Mouse (Mus musculus) kidney, postnatal 0 days (tissue): ENCODE results near the gene Camkv. TPM values are rescaled to one million over a fixed set of nuclear protein-coding genes. Genes with fewer than 3 reads are reported as not detected.

Source experiments
- ATAC-seq: fragments of 200-750 bp; cut with Nextera tagmentation; replicated peaks from 2 replicates; pipeline ENCODE4 v1.8.0; 2017; ENCODE audit warnings: low read depth, moderate number of reproducible peaks, moderate TSS enrichment, moderate library complexity; ENCODE audit not compliant: low FRiP score
- DNase-seq: peaks from one replicate; pipeline ENCODE4 v3.0.0-alpha.2; 2016; ENCODE audit warnings: low spot score
- H3K27ac ChIP-seq: fragments of 300-500 bp; sonication (generic); 2 replicates; pipeline ENCODE4 v1.5.1; 2014; ENCODE audit warnings: mild to moderate bottlenecking
- H3K27me3 ChIP-seq: fragments of 300-500 bp; sonication (generic); 2 replicates; pipeline ENCODE4 v1.6.1; 2014; ENCODE audit warnings: low read length, mixed read lengths; ENCODE audit not compliant: insufficient read depth
- H3K36me3 ChIP-seq: fragments of 300-500 bp; sonication (generic); 2 replicates; pipeline ENCODE4 v1.6.1; 2014; ENCODE audit warnings: low read length, mixed read lengths; ENCODE audit not compliant: insufficient read depth
- H3K4me1 ChIP-seq: fragments of 300-500 bp; sonication (generic); replicated peaks from 2 replicates; pipeline ENCODE4 v1.6.1; 2014; ENCODE audit warnings: antibody characterized with exemption, low read length, mixed read lengths; ENCODE audit not compliant: insufficient read depth
- H3K4me2 ChIP-seq: fragments of 300-500 bp; sonication (generic); 2 replicates; pipeline ENCODE4 v1.6.1; 2014; ENCODE audit warnings: mild to moderate bottlenecking, low read length, moderate library complexity, mixed read lengths
- H3K4me3 ChIP-seq: fragments of 300-500 bp; sonication (generic); replicated peaks from 2 replicates; pipeline ENCODE4 v1.5.1; 2014; ENCODE audit warnings: low read depth, low read length
- H3K9ac ChIP-seq: fragments of 300-500 bp; sonication (generic); 2 replicates; pipeline ENCODE4 v1.6.1; 2014; ENCODE audit warnings: low read depth, low read length
- H3K9me3 ChIP-seq: fragments of 300-500 bp; sonication (generic); replicated peaks from 2 replicates; pipeline ENCODE4 v1.6.1; 2016; ENCODE audit warnings: low read length, inconsistent platforms, mixed read lengths
- CTCF ChIP-seq: IDR thresholded peaks from 2 replicates; pipeline ENCODE4 v1.5.1; 2016; ENCODE audit warnings: antibody characterized with exemption, low read depth, mild to moderate bottlenecking, moderate library complexity
- WGBS: fragments of 180-500 bp; shearing (Covaris S2); extraction: QIAGEN DNeasy Blood & Tissue Kit; methylation state at CpG from one replicate; pipeline ENCODE4 v1.1.7; 2014; 5-methylcytosine and 5-hydroxymethylcytosine counted together
- polyA plus RNA-seq: library from polyadenylated mRNA; unstranded; fragments of >200 nt; fragmentation: Nextera tagmentation; extraction: Ambion mirVana; gene quantifications from 2 replicates; pipeline ENCODE4 v1.2.1, GENCODE M21; 2015

Camkv gene
- polyA plus RNA-seq, 1 experiment from 2014 or later, result 0.95 TPM

DNA sequence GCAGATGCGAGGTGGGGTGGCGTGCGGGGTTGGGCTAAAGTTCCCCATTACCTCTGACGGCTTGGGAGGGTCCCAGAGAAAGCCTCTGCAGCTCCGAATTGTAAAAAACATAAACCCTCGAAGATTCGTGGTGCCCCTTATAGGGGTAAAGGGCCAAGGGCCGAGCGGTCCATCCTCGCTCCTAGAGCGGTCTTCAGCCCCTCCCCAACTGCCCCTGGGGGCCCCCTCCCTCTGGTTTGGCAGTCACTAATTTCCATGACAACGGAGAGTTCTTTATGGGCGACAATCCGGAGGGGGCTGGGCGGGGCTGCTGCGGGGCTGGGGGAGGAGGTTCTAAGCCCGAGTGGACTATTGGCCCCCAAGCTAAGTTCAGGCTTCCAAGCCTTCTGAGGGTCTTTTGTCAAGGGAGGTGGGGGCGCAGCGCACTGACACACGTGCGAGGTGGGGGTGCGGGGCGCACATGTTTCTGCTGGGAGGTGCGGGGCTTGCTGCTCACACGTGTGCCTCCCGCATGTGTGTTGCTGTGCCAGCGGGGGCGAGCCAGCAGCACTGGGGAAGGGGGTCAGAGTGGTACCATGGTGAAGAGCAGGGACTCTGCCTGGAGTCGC lies 845 bp downstream of the Camkv start:
- peak overlapping the region; percentile 38 for H3K4me3 ChIP-seq
- no peaks in the 10 kb centered on the region for H3K27me3 ChIP-seq
- peak overlapping the region; percentile 53 for H3K9ac ChIP-seq
- H3K36me3 ChIP-seq, result no peaks in the 10 kb centered on the region
- H3K27ac ChIP-seq, result no peak overlapping the region
- no peaks in the 10 kb centered on the region for H3K9me3 ChIP-seq
- peak overlapping the region; percentile 87 for H3K4me2 ChIP-seq
- DNase-seq (no peak), ATAC-seq (0 out of 2 replicates have a peak, but pooled peaks have one; percentile 10)
- 4% methylated on average over 29 of the region's 29 CpGs for WGBS
- no peak for TF ChIP-seq CTCF
- H3K4me1 ChIP-seq, result 0 out of 2 replicates have a peak, but pooled peaks cover 10% of the 10 kb centered on the region

DNA sequence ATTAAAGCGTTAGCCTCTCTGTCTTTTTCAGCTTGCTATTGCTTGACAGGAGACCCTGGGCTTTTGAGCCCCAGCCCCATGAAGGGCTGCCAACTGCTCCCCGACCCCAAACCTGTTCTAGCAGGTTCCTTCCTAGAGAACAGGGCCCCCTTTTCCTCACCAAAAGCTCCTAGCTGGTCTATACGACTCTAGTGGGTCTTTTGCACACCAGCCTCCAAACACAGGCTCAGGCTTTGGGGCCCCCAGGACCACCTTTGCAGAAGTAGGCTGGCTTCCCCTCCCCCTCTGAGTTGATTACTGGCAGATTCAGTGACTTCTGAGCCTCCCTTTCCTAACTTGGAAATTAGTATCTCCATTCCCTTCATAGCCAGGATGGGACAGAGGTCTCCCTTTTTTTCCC lies 1.4 kb downstream of the Camkv start:
- DNase-seq (no peak), ATAC-seq (no peak)
- H3K4me2 ChIP-seq, result no peak overlapping the region; the same call in 1 of the 2 replicates
- H3K27ac ChIP-seq, result no peak overlapping the region
- 25% methylated on average over 3 of the region's 3 CpGs for WGBS
- no peaks in the 10 kb centered on the region for H3K36me3 ChIP-seq
- H3K27me3 ChIP-seq, result no peaks in the 10 kb centered on the region
- no peak overlapping the region for H3K9ac ChIP-seq
- 0 out of 2 replicates have a peak, but pooled peaks cover 10% of the 10 kb centered on the region for H3K4me1 ChIP-seq
- H3K4me3 ChIP-seq, result no peak overlapping the region
- no peak for TF ChIP-seq CTCF
- H3K9me3 ChIP-seq, result no peaks in the 10 kb centered on the region

DNA sequence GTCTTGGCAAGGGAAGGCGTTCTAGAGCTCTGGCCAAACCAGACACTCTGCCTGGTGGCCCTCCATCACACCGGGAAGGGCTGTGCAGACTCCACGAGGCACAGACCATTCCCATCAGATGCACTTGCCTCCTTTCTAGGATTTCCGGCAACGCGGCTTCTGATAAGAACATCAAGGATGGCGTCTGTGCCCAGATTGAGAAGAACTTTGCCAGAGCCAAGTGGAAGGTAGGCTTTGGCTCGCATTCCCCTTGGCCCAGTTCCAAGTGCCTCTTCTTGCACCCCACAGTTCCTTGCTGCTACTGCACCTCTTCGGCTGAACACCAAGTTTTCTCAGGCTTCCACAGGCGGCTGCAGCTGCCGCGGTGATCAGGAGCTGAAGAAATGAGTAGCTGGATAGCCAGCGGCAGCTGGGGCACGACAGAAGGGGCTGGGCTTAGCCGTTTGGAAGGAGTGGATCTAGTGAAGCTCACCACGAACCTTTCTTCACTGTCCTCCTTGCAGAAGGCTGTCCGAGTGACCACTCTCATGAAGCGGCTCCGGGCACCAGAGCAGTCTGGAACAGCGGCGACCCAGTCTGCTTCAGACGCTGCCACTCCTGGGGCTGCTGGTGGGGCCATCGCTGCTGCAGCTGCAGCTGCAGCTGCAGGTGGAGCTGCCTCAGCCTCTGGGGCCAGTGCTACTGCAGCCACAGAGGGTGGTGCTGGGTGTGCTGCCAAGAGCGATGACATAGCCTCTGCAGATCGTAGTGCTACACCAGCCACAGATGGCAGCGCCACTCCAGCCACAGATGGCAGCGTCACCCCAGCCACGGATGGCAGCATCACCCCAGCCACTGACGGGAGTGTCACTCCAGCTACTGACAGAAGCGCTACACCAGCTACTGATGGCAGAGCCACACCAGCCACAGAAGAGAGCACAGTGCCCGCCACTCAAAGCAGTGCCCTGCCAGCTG lies 12.0 kb downstream of the Camkv start:
- no peak for DNase-seq
- H3K9ac ChIP-seq, result no peak overlapping the region

DNA sequence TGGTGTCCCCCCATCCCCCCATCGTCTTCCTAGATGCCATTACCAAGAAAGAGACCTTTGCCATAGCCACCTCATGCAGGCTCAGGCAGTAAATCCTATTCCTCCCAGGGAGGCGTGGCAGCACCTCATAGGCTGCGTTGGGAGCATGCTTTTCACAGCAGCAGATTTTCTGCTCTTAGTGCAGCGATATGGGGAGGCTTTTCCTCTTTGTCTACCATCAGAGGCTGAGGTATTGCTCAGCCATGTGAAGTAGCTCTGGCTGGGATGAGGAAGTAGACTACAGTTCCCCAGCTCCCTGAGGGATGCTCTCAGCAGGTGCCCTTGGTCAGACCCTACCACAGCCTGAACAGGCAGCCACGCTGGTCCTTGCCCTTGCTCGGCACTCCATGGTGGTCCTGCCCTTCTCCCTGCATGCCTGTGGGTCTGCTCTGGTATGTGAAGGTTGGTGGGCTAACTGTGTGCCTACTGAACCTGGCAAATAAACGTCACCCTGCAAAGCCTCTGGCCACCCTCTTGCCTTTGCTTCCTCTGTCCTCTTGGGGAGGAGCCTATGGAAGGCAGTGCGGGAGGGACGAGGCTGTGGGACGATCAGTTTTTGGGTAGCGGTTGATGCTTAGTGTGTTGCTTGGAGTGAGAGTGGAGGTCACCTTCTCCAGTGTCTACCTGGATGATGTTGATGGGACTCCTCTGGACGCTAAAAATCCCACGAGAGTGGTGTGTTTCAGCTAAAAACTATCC lies 13.9 kb downstream of the Camkv start:
- WGBS, result 83% methylated on average over 13 of the region's 13 CpGs
- no peaks in the 10 kb centered on the region for H3K27me3 ChIP-seq
- no peak overlapping the region for H3K9ac ChIP-seq
- DNase-seq (no peak), ATAC-seq (no peak)
- H3K4me3 ChIP-seq, result no peak overlapping the region
- H3K4me1 ChIP-seq, result no peaks in the 10 kb centered on the region
- H3K4me2 ChIP-seq, result no peak overlapping the region
- no peaks in the 10 kb centered on the region for H3K36me3 ChIP-seq
- no peak for TF ChIP-seq CTCF
- no peak overlapping the region for H3K27ac ChIP-seq
- no peaks in the 10 kb centered on the region for H3K9me3 ChIP-seq

More for the DNA sequence above, 12.0 kb downstream of the Camkv start:
- ATAC-seq, result no peak
- Histone ChIP-seq H3K4me3 (no peak overlapping the region), H3K4me2 (no peak overlapping the region), H3K27ac (no peak overlapping the region), H3K4me1 (no peaks in the 10 kb centered on the region), H3K9me3 (no peaks in the 10 kb centered on the region), H3K27me3 (no peaks in the 10 kb centered on the region), H3K36me3 (no peaks in the 10 kb centered on the region)
- no peak for TF ChIP-seq CTCF
- WGBS, result 87% methylated on average over 31 of the region's 31 CpGs

DNA sequence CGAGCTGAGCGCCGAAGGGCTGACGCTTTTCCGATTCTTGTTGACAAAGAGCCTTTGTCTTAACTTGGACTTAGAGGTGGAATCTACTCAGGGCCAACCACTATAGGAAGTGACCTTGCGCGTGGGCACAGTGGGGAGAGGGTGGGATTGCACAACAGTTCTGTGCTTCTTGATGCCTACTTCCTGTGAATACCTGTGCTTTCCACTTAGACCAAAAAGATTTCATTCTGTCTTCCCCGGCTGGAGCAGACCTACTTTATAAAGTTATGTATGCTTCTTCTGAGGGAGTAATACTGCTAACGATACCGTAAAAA lies 14.4 kb downstream of the Camkv start, which contains the start of gene Traip:
Gene Traip (plus strand): TSS at position 215 of the 314 bp plus-strand sequence.
- Histone ChIP-seq H3K9me3 (no peaks in the 10 kb centered on the region), H3K4me1 (no peaks in the 10 kb centered on the region), H3K4me3 (peak within 1 kb of the TSS; percentile 58), H3K36me3 (no peaks in the 10 kb centered on the region), H3K4me2 (peak within 1 kb of the TSS; percentile 71), H3K27me3 (no peaks in the 10 kb centered on the region), H3K27ac (0 out of 2 replicates have a peak within 1 kb of the TSS, but pooled peaks have one; percentile 38), H3K9ac (peak within 1 kb of the TSS; percentile 55)
- no peak for TF ChIP-seq CTCF
- DNase-seq (no peak), ATAC-seq (no peak)
- WGBS, result 90% methylated on average over 10 of the region's 10 CpGs
